Mouse (Mus musculus): ENCODE results near the gene Pcolce. TPM values are rescaled to one million over a fixed set of nuclear protein-coding genes. Genes with fewer than 3 reads are reported as not detected.

Gene Pcolce
- total RNA-seq, 1 experiment from 2014 or later = not detected

DNA sequence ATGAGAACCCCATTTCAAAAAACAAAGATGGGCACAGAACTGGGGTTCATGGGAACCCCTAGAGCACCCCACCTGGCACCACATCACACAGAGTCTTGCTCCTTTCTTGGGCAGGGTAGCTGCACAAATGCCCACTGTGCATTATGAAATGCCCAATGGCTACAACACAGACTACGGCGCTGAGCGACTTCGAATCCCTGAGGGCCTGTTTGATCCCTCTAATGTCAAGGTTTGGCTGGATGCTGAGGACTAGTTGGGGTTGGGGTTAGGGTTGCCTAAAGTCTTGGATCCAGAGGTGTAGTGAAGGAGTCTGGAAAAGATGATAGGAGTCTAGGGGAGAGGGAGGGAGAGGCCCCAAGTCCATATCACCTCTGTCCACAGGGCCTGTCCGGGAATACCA, 47.2 kb downstream of the Pcolce start:
- no peak for ATAC-seq (replicated peaks; ENCODE audit: insufficient number of reproducible peaks, low FRiP score, low TSS enrichment, poor library complexity, severe bottlenecking)

DNA sequence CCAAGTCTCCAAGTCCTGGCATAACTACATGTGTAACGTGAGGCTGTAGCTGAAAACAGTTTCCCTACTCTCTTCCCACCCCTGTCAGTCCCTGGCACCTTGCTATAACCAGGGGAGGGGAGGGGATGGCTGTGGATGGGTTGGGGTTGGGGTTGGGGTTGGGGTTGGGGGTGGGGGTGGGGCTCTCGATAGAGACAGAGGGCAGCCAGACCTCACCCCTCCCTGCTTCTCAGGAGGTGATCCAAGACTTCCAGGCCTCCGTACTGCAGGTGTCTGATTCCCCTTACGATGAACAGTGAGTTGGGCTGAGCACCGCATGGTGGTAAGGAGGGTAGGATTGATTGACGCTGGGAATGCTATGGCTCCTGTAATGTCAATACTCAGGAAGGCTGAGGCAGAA, 47.8 kb downstream of the Pcolce start:
- ATAC-seq (replicated peaks; ENCODE audit: insufficient number of reproducible peaks, low FRiP score, low TSS enrichment, poor library complexity, severe bottlenecking) = no peak

DNA sequence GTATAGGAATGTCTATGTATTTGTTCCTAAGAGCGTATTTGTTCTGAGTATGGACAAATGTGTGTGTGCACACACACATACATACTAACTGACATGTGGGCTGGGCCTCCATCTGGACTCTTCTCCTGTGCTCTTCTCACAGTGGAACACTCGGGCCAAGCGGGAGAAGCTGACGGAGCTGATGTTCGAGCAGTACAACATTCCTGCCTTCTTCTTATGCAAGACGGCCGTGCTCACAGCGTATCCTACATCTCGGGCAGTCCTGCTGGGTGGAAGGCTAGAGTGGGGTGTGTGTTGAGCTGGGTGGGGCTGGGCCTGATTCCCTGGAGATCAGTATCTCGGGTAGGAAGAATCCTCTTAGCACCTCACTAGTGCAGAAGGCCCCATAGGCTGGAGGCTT, 50.6 kb downstream of the Pcolce start:
- no peak for ATAC-seq (replicated peaks; ENCODE audit: insufficient number of reproducible peaks, low FRiP score, low TSS enrichment, poor library complexity, severe bottlenecking)

DNA sequence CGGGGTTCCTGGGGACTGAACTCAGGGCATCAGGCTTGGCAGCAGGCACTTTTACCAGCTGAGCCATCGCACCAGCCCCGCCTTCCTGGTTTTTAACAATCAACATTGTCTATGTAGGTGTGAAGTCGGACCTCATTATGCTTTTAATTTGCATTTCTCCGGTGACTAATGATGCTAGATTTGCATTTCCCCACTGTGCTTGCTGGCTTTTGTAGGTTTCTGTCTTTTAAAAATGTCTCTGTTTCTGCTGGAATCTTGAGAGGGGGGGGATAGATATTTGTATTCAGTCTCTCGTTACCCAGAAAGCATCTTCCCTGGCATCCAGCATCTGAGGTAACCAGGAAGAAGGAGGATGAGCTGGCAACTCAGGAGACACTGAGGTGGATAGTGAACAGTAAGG, 52.0 kb downstream of the Pcolce start:
- no peak for ATAC-seq (replicated peaks; ENCODE audit: insufficient number of reproducible peaks, low FRiP score, low TSS enrichment, poor library complexity, severe bottlenecking)

Other genes with a start within 250 kb of the Pcolce start
- not detected in 3 replicates for gene Zan, start 136.7 kb downstream of the Pcolce start, total RNA-seq (2017)
- gene Pop7, start 111.3 kb downstream of the Pcolce start, total RNA-seq (2017) = 9.7 to 27.5 TPM (median 20.4 TPM) in 3 replicates
- 11.9 to 24.2 TPM (median 12.0 TPM) in 3 replicates for gene Gigyf1, start 95.2 kb downstream of the Pcolce start, total RNA-seq (2017)
- gene Epo, start 80.5 kb downstream of the Pcolce start, total RNA-seq (2017) = not detected in 3 replicates
- 361 to 408 TPM (median 386 TPM) in 3 replicates for gene Gnb2, start 80.3 kb downstream of the Pcolce start, total RNA-seq (2017)
- gene Actl6b, start 60.3 kb downstream of the Pcolce start, total RNA-seq (2017) = not detected in 3 replicates
- 0.29 to 0.53 TPM (median 0.38 TPM) in 3 replicates for gene Tfr2, start 43.9 kb downstream of the Pcolce start, total RNA-seq (2017)
- 3.0 to 5.9 TPM (median 5.8 TPM) in 3 replicates for gene Mospd3, start 12.7 kb downstream of the Pcolce start, total RNA-seq (2017)
- gene Fbxo24, start 15.2 kb upstream of the Pcolce start, total RNA-seq (2017) = not detected in 3 replicates
- 34.9 to 86.0 TPM (median 77.2 TPM) in 3 replicates for gene Lrch4, start 15.3 kb upstream of the Pcolce start, total RNA-seq (2017)
- gene Gm20605, start 15.4 kb upstream of the Pcolce start, total RNA-seq (2017) = 12.9 to 28.7 TPM (median 25.9 TPM) in 3 replicates
- 20.7 to 64.8 TPM (median 21.8 TPM) in 3 replicates for gene Sap25, start 27.6 kb upstream of the Pcolce start, total RNA-seq (2017)
- 0.10 TPM in 1 of 3 replicates, not detected in the others for gene Irs3, start 31.9 kb upstream of the Pcolce start, total RNA-seq (2017)
- gene Agfg2, start 70.9 kb upstream of the Pcolce start, total RNA-seq (2017) = 7.7 to 11.8 TPM (median 9.0 TPM) in 3 replicates
- gene Nyap1, start 127.8 kb upstream of the Pcolce start, total RNA-seq (2017) = 0.19 to 1.2 TPM (median 0.43 TPM) in 3 replicates
- gene Tsc22d4, start 131.9 kb upstream of the Pcolce start, total RNA-seq (2017) = 65.2 to 107 TPM (median 70.0 TPM) in 3 replicates
- gene Ppp1r35, start 165.1 kb upstream of the Pcolce start, total RNA-seq (2017) = 8.7 to 10.8 TPM (median 9.5 TPM) in 3 replicates
- 20.7 to 27.6 TPM (median 21.5 TPM) in 3 replicates for gene Mepce, start 173.9 kb upstream of the Pcolce start, total RNA-seq (2017)
- 5.5 to 18.4 TPM (median 12.3 TPM) in 3 replicates for gene Zcwpw1, start 174.0 kb upstream of the Pcolce start, total RNA-seq (2017)
- 231 to 298 TPM (median 257 TPM) in 3 replicates for gene Pilra, start 222.5 kb upstream of the Pcolce start, total RNA-seq (2017)
- gene Pilrb1, start 244.3 kb upstream of the Pcolce start, total RNA-seq (2017) = 98.4 to 185 TPM (median 149 TPM) in 3 replicates